Comparison of ENCODE assay signal across 15 mouse cellular contexts in the genomic region with DNA sequence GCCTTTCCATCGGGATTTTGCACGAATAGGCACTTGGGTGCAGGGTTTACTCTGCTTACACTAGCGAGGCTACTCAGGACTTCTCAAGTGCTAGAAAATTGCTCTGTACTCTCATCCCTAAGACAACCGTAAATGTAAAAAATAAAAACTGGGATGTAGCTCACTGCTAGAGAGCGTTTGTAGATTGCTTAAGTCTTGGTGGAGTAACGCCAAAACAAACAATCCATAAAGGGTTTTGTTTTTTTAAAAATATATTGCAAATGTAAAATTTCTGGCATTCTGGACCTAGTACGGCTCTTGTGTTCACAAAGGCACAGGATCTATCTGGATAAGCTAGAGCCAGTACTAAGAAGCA. TPM values are rescaled to one million over a fixed set of nuclear protein-coding genes. Genes with fewer than 3 reads are reported as not detected.
DNase-seq lines count a peak whose midpoint lies in the region; ATAC-seq and TF ChIP-seq lines count a peak whose summit lies in the region.
"Had no signal": no experiment of that assay in that cellular context is flagged by ENCODE, and none has a peak within 500 bp of the region (broad histone marks: within the 10 kb centered on the region; RNA-seq: fewer than 3 reads in every experiment).

No protein-coding gene starts in this region.

- ATAC-seq in kidney, embryonic 14.5 days (ENCODE audit: low FRiP score, low TSS enrichment), result no peak
- no peak for ATAC-seq in midbrain, embryonic 11.5 days (ENCODE audit: low FRiP score)
- ATAC-seq in midbrain, embryonic 16.5 days, result no peak
- ATAC-seq in stomach, postnatal 0 days (ENCODE audit: low FRiP score, low TSS enrichment), result no peak

- H3K4me1 ChIP-seq in kidney, embryonic 14.5 days (ENCODE audit: control insufficient read depth, insufficient read depth, low read length), result peaks cover 7% of the 10 kb centered on the region; the same call in 1 of the 2 replicates
- H3K4me1 ChIP-seq in kidney, adult 2 months (ENCODE audit: control insufficient read depth, insufficient read depth, low read length), result peaks cover 8% of the 10 kb centered on the region; the same call in 1 of the 2 replicates
- H3K4me1 ChIP-seq in midbrain, embryonic 11.5 days (ENCODE audit: control insufficient read depth, insufficient read depth, low read length), result no peaks in the 10 kb centered on the region
- H3K4me1 ChIP-seq in midbrain, embryonic 16.5 days (ENCODE audit: control insufficient read depth, insufficient read depth, low read length), result no peaks in the 10 kb centered on the region
- peaks cover 11% of the 10 kb centered on the region for H3K4me1 ChIP-seq in limb, embryonic 10.5 days
- 0 out of 2 replicates have a peak, but pooled peaks cover 3% of the 10 kb centered on the region for H3K4me1 ChIP-seq in stomach, postnatal 0 days (replicated peaks; ENCODE audit: control insufficient read depth, insufficient read depth)

- peaks cover 5% of the 10 kb centered on the region; the same call in 1 of the 2 replicates for H3K9me3 ChIP-seq in kidney, embryonic 14.5 days (ENCODE audit: control insufficient read depth, low read length)
- no peaks in the 10 kb centered on the region; the same call in 1 of the 2 replicates for H3K9me3 ChIP-seq in midbrain, embryonic 11.5 days (ENCODE audit: control insufficient read depth, low read length)
- peaks cover 3% of the 10 kb centered on the region; the same call in 1 of the 2 replicates for H3K9me3 ChIP-seq in midbrain, embryonic 16.5 days (replicated peaks; ENCODE audit: control insufficient read depth, low read length, poor library complexity, severe bottlenecking)
- H3K9me3 ChIP-seq in limb, embryonic 10.5 days (replicated peaks), result 0 out of 2 replicates have a peak, but pooled peaks cover 2% of the 10 kb centered on the region
- no peaks in the 10 kb centered on the region for H3K9me3 ChIP-seq in stomach, postnatal 0 days (ENCODE audit: control insufficient read depth, low read length)

- no peak for TF ChIP-seq POLR2A in kidney, adult 2 months (IDR thresholded peaks at IDR 0.05; ENCODE audit: low read depth, low read length)

- peak overlapping the region; percentile 53 for H3K4me2 ChIP-seq in kidney, embryonic 14.5 days (replicated peaks; ENCODE audit: low read depth, low read length)
- H3K4me2 ChIP-seq in midbrain, embryonic 11.5 days, result no peak overlapping the region
- H3K4me2 ChIP-seq in midbrain, embryonic 16.5 days (ENCODE audit: low read length), result no peak overlapping the region
- H3K4me2 ChIP-seq in stomach, postnatal 0 days (replicated peaks; ENCODE audit: low read depth), result peak overlapping the region; percentile 66; the same call in 1 of the 2 replicates

- no peaks in the 10 kb centered on the region for H3K36me3 ChIP-seq in kidney, embryonic 14.5 days (ENCODE audit: control insufficient read depth, insufficient read depth, low read length)
- no peaks in the 10 kb centered on the region for H3K36me3 ChIP-seq in kidney, adult 2 months (ENCODE audit: control insufficient read depth, insufficient read depth, low read length)
- no peaks in the 10 kb centered on the region for H3K36me3 ChIP-seq in midbrain, embryonic 11.5 days (ENCODE audit: control insufficient read depth, insufficient read depth, low read length)
- H3K36me3 ChIP-seq in midbrain, embryonic 16.5 days (ENCODE audit: control insufficient read depth, insufficient read depth, low read length), result no peaks in the 10 kb centered on the region
- H3K36me3 ChIP-seq in limb, embryonic 10.5 days, result no peaks in the 10 kb centered on the region
- H3K36me3 ChIP-seq in stomach, postnatal 0 days (ENCODE audit: control insufficient read depth, insufficient read depth, low read length), result no peaks in the 10 kb centered on the region
- H3K36me3 ChIP-seq: hindbrain, embryonic 12.5 days; midbrain, embryonic 10.5 days had no signal

- H3K4me3 ChIP-seq in kidney, embryonic 14.5 days (ENCODE audit: low read length), result no peak overlapping the region; the same call in 1 of the 2 replicates
- H3K4me3 ChIP-seq in kidney, adult 2 months (ENCODE audit: insufficient read depth, low read depth, low read length), result no peak overlapping the region
- no peak overlapping the region for H3K4me3 ChIP-seq in midbrain, embryonic 11.5 days (ENCODE audit: low read depth, low read length)
- H3K4me3 ChIP-seq in midbrain, embryonic 16.5 days (ENCODE audit: low read depth, low read length), result no peak overlapping the region
- H3K4me3 ChIP-seq in limb, embryonic 10.5 days, result no peak overlapping the region
- H3K4me3 ChIP-seq in stomach, postnatal 0 days (ENCODE audit: low read depth, low read length), result no peak overlapping the region
- H3K4me3 ChIP-seq: hindbrain, embryonic 12.5 days had no signal

- no peaks in the 10 kb centered on the region for H3K27me3 ChIP-seq in kidney, embryonic 14.5 days (ENCODE audit: control insufficient read depth, insufficient read depth, low read length)
- H3K27me3 ChIP-seq in kidney, adult 2 months (replicated peaks; ENCODE audit: control insufficient read depth, insufficient read depth, low read length), result no peaks in the 10 kb centered on the region
- no peaks in the 10 kb centered on the region for H3K27me3 ChIP-seq in midbrain, embryonic 11.5 days (ENCODE audit: control insufficient read depth, insufficient read depth, low read length)
- H3K27me3 ChIP-seq in midbrain, embryonic 16.5 days (ENCODE audit: control insufficient read depth, insufficient read depth, low read depth, low read length), result no peaks in the 10 kb centered on the region; the same call in 1 of the 2 replicates
- no peaks in the 10 kb centered on the region for H3K27me3 ChIP-seq in limb, embryonic 10.5 days (ENCODE audit: low read depth, poor library complexity, severe bottlenecking)
- no peaks in the 10 kb centered on the region for H3K27me3 ChIP-seq in stomach, postnatal 0 days (ENCODE audit: control insufficient read depth, insufficient read depth, low read length)

- TF ChIP-seq CTCF in kidney, adult 2 months (conservative IDR thresholded peaks at IDR 0.05; ENCODE audit: insufficient read depth, insufficient read length, low read depth, low read length), result no peak
- no peak for TF ChIP-seq CTCF in stomach, postnatal 0 days (IDR thresholded peaks at IDR 0.05; ENCODE audit: low read depth)

- no peak overlapping the region for H3K9ac ChIP-seq in kidney, embryonic 14.5 days (ENCODE audit: low read depth, low read length)
- no peak overlapping the region for H3K9ac ChIP-seq in midbrain, embryonic 11.5 days (ENCODE audit: low read length)
- no peak overlapping the region for H3K9ac ChIP-seq in midbrain, embryonic 16.5 days (ENCODE audit: low read depth, low read length)
- H3K9ac ChIP-seq in stomach, postnatal 0 days (ENCODE audit: low read length), result peak overlapping the region; percentile 52; the same call in 1 of the 2 replicates
- H3K9ac ChIP-seq: hindbrain, embryonic 12.5 days had no signal

- 0 out of 2 replicates have a peak overlapping the region, but pooled peaks have one; percentile 30 for H3K27ac ChIP-seq in kidney, embryonic 14.5 days (ENCODE audit: low read depth, low read length)
- no peak overlapping the region for H3K27ac ChIP-seq in kidney, adult 2 months (ENCODE audit: insufficient read depth, low read depth, low read length)
- no peak overlapping the region for H3K27ac ChIP-seq in midbrain, embryonic 11.5 days (ENCODE audit: low read depth, low read length)
- no peak overlapping the region for H3K27ac ChIP-seq in midbrain, embryonic 16.5 days (ENCODE audit: low read length)
- H3K27ac ChIP-seq in limb, embryonic 10.5 days, result peak overlapping the region; percentile 68; the same call in 1 of the 2 replicates
- H3K27ac ChIP-seq in stomach, postnatal 0 days (replicated peaks), result peak overlapping the region; percentile 61
- H3K27ac ChIP-seq: hindbrain, embryonic 12.5 days had no signal

- DNase-seq in kidney, adult 2 months, result no peak
- peak; percentile 47 for DNase-seq in midbrain, embryonic 11.5 days (ENCODE audit: low spot score, missing footprints)
- no peak for DNase-seq in limb, embryonic 10.5 days (ENCODE audit: low spot score)
- DNase-seq in stomach, postnatal 0 days (ENCODE audit: low spot score), result no peak
- no peak for DNase-seq in cerebellum, adult 11-12 months
- DNase-seq in urinary bladder, adult 18-20 months (ENCODE audit: low spot score in 2 of 2), result no peak
- DNase-seq: adrenal gland, postnatal 10 days; layer of hippocampus, adult 9-11 months had no signal

- TF ChIP-seq EP300 in stomach, postnatal 0 days (optimal IDR thresholded peaks at IDR 0.05), result no peak

- 64% methylated on average over 7 of the region's 7 CpGs for WGBS in kidney, embryonic 14.5 days
- WGBS in kidney, adult 2 months, result 62% methylated on average over 7 of the region's 7 CpGs
- WGBS in midbrain, embryonic 11.5 days, result 91% methylated on average over 7 of the region's 7 CpGs
- WGBS in midbrain, embryonic 16.5 days, result 88% methylated on average over 7 of the region's 7 CpGs
- WGBS in limb, embryonic 10.5 days, result 95% methylated on average over 7 of the region's 7 CpGs
- WGBS in stomach, postnatal 0 days, result 48% methylated on average over 7 of the region's 7 CpGs

RNA-seq across cellular contexts. Expression of a gene that starts 17.1 kb away (rescaled TPM):
- polyA plus RNA-seq in kidney, embryonic 14.5 days (2014; fragmentation: Nextera tagmentation; extraction: Ambion mirVana), result 6.8 and 13.3 TPM in 2 replicates
- 5.6 and 6.1 TPM in 2 replicates for polyA plus RNA-seq in kidney, adult 2 months (2012; rRNA removed)
- polyA plus RNA-seq in midbrain, embryonic 11.5 days (2014; fragmentation: Nextera tagmentation; extraction: Ambion mirVana), result 16.5 and 16.9 TPM in 2 replicates
- polyA plus RNA-seq in midbrain, embryonic 16.5 days (2015; fragmentation: Nextera tagmentation; extraction: Ambion mirVana), result 49.6 and 49.7 TPM in 2 replicates
- polyA plus RNA-seq in limb, embryonic 10.5 days (2016; fragmentation: Nextera tagmentation; extraction: Ambion mirVana), result 7.3 and 9.7 TPM in 2 replicates
- polyA plus RNA-seq in stomach, postnatal 0 days (2015; fragmentation: Nextera tagmentation; extraction: Ambion mirVana), result 7.7 and 8.4 TPM in 2 replicates
- polyA plus RNA-seq: erythroblast, embryonic 14.5 days had no signal

RNA-seq across cellular contexts. Expression of a gene that starts 49.0 kb away (rescaled TPM):
- polyA plus RNA-seq in kidney, embryonic 14.5 days (2014; fragmentation: Nextera tagmentation; extraction: Ambion mirVana), result 0.23 TPM in 1 of 2 replicates, not detected in the other
- polyA plus RNA-seq in kidney, adult 2 months (2012; rRNA removed), result 0.13 TPM in 1 of 2 replicates, not detected in the other
- not detected in 2 replicates for polyA plus RNA-seq in midbrain, embryonic 11.5 days (2014; fragmentation: Nextera tagmentation; extraction: Ambion mirVana)
- not detected in 2 replicates for polyA plus RNA-seq in midbrain, embryonic 16.5 days (2015; fragmentation: Nextera tagmentation; extraction: Ambion mirVana)
- polyA plus RNA-seq in limb, embryonic 10.5 days (2016; fragmentation: Nextera tagmentation; extraction: Ambion mirVana), result not detected in 2 replicates
- 3.2 and 3.4 TPM in 2 replicates for polyA plus RNA-seq in stomach, postnatal 0 days (2015; fragmentation: Nextera tagmentation; extraction: Ambion mirVana)
- polyA plus RNA-seq: erythroblast, embryonic 14.5 days; hindbrain, embryonic 12.5 days; limb, embryonic 11.5 days; midbrain, embryonic 10.5 days; neural tube, embryonic 11.5 days had no signal

Comparison
In these comparisons a context has a peak if more than half of its experiments do, and no peak if none do; other contexts are left out.
1. H3K27ac ChIP-seq: peak in kidney, embryonic 14.5 days (single experiment), limb, embryonic 10.5 days (single experiment) and stomach, postnatal 0 days (single experiment); none in kidney, adult 2 months (single experiment), midbrain, embryonic 11.5 days (single experiment) and midbrain, embryonic 16.5 days (single experiment).
2. H3K4me2 ChIP-seq: peak in kidney, embryonic 14.5 days (single experiment) and stomach, postnatal 0 days (single experiment); none in midbrain, embryonic 11.5 days (single experiment) and midbrain, embryonic 16.5 days (single experiment).